Mouse (Mus musculus) small intestine, adult 2 months (tissue): ENCODE measurements around the gene Ndfip2.

Source experiments
- CTCF ChIP-seq: fragments of 200-500 bp; IDR thresholded peaks from 2 replicates; pipeline ENCODE4 v1.5.1; 2012; ENCODE audit warnings: low read depth, mild to moderate bottlenecking, control low read depth, inconsistent platforms, low read length, moderate library complexity, mixed read lengths; ENCODE audit not compliant: insufficient replicate concordance, insufficient read length; ENCODE audit errors: extremely low read depth
- POLR2A ChIP-seq: fragments of 200-500 bp; IDR thresholded peaks from 2 replicates; pipeline ENCODE4 v1.6.1; 2012; ENCODE audit warnings: low read depth, mild to moderate bottlenecking, control low read depth, inconsistent platforms, low read length, moderate library complexity

DNA sequence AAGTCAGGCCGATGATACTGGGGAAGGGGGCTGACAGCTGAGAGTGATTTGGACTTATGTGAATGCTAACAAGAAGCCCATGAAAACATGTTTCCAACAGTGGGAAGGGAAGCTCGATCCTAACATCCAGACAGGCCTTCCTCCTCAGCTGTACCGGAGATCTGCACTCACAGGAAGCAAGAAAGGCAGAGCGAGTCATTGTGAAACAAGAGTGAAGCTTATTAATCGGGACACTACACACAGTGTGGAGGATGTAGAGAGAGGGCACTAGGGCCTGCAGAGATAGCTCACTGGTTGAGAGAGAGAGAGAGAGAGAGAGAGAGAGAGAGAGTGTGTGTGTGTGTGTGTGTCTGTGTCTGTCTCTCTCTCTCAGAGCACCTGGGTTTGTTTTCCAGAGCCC lies 16.8 kb downstream of the Ndfip2 start:
- TF ChIP-seq CTCF: no peak
- no peak for TF ChIP-seq POLR2A
